ENCODE assay signal across 13 mouse cellular contexts in the genomic region with DNA sequence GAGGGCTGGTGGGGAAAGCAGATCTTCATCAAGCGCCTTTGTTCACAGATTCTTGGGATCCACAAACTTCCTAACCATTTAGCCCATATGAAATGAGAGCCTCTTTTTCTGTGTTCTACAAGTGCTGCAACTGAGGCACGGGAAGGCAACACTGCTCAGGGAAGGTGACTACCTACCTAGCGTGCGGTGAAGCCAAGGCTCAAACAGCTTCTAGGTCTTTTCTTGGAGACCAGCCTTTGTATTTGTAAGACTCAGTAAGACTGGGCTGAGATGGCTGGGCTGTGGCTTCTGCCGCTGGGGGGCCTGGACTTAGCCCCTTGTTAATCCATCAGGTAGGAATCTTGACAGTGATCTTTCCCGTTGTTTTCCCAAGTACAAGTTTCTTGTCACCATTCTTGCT. TPM values are rescaled to one million over a fixed set of nuclear protein-coding genes. Genes with fewer than 3 reads are reported as not detected.
DNase-seq lines count a peak whose midpoint lies in the region; ATAC-seq and TF ChIP-seq lines count a peak whose summit lies in the region.
"Had no signal": no experiment of that assay in that cellular context is flagged by ENCODE, and none has a peak within 500 bp of the region (broad histone marks: within the 10 kb centered on the region; RNA-seq: fewer than 3 reads in every experiment).

No protein-coding gene starts in this region.

- no peak for TF ChIP-seq EP300 in stomach, postnatal 0 days (optimal IDR thresholded peaks at IDR 0.05)

- no peak for DNase-seq in heart, adult 18-20 months
- no peak for DNase-seq in midbrain, embryonic 11.5 days (ENCODE audit: low spot score, missing footprints)
- DNase-seq in stomach, postnatal 0 days (ENCODE audit: low spot score) = peak; percentile 11
- no peak for DNase-seq in spleen, adult 18-20 months
- DNase-seq in c-Kit-positive CD71-positive TER-119-positive erythroid progenitor cells, embryonic 14.5 days (ENCODE audit: low spot score) = no peak
- DNase-seq: cerebellum, adult 9-11 months; thymus, adult 2 months had no signal

- H3K27me3 ChIP-seq in heart, embryonic 13.5 days (replicated peaks) = 0 out of 2 replicates have a peak, but pooled peaks cover 3% of the 10 kb centered on the region
- 0 out of 2 replicates have a peak, but pooled peaks cover 8% of the 10 kb centered on the region for H3K27me3 ChIP-seq in midbrain, embryonic 13.5 days
- no peaks in the 10 kb centered on the region for H3K27me3 ChIP-seq in midbrain, embryonic 11.5 days (ENCODE audit: control insufficient read depth, insufficient read depth, low read length)
- no peaks in the 10 kb centered on the region for H3K27me3 ChIP-seq in intestine, embryonic 16.5 days (replicated peaks; ENCODE audit: control insufficient read depth, insufficient read depth, low read length)
- no peaks in the 10 kb centered on the region for H3K27me3 ChIP-seq in stomach, postnatal 0 days (ENCODE audit: control insufficient read depth, insufficient read depth, low read length)
- H3K27me3 ChIP-seq: limb, embryonic 15.5 days had no signal

- 0 out of 2 replicates have a peak overlapping the region, but pooled peaks have one; percentile 58 for H3K4me3 ChIP-seq in heart, embryonic 13.5 days
- H3K4me3 ChIP-seq in midbrain, embryonic 13.5 days (replicated peaks) = no peak overlapping the region
- H3K4me3 ChIP-seq in midbrain, embryonic 11.5 days (ENCODE audit: low read depth, low read length) = no peak overlapping the region
- peak overlapping the region; percentile 53; the same call in 1 of the 2 replicates for H3K4me3 ChIP-seq in intestine, embryonic 16.5 days (ENCODE audit: low read length)
- H3K4me3 ChIP-seq in stomach, postnatal 0 days (ENCODE audit: low read depth, low read length) = peak overlapping the region; percentile 52; the same call in 1 of the 2 replicates

- no peak overlapping the region for H3K9ac ChIP-seq in heart, embryonic 13.5 days
- no peak overlapping the region for H3K9ac ChIP-seq in midbrain, embryonic 13.5 days (replicated peaks)
- no peak overlapping the region for H3K9ac ChIP-seq in midbrain, embryonic 11.5 days (ENCODE audit: low read length)
- H3K9ac ChIP-seq in intestine, embryonic 16.5 days (ENCODE audit: low read depth, low read length) = no peak overlapping the region; the same call in 1 of the 2 replicates
- no peak overlapping the region for H3K9ac ChIP-seq in stomach, postnatal 0 days (ENCODE audit: low read length)

- peaks cover 24% of the 10 kb centered on the region for H3K4me1 ChIP-seq in heart, embryonic 13.5 days
- peaks cover 18% of the 10 kb centered on the region for H3K4me1 ChIP-seq in midbrain, embryonic 13.5 days (replicated peaks)
- 0 out of 2 replicates have a peak, but pooled peaks cover 2% of the 10 kb centered on the region for H3K4me1 ChIP-seq in midbrain, embryonic 11.5 days (ENCODE audit: control insufficient read depth, insufficient read depth, low read length)
- H3K4me1 ChIP-seq in intestine, embryonic 16.5 days (ENCODE audit: control insufficient read depth, insufficient read depth, low read length) = peaks cover 15% of the 10 kb centered on the region
- no peaks in the 10 kb centered on the region; the same call in 1 of the 2 replicates for H3K4me1 ChIP-seq in stomach, postnatal 0 days (replicated peaks; ENCODE audit: control insufficient read depth, insufficient read depth)

- H3K4me2 ChIP-seq in heart, embryonic 13.5 days = peak overlapping the region; percentile 91; the same call in 1 of the 2 replicates
- peak overlapping the region; percentile 74 for H3K4me2 ChIP-seq in midbrain, embryonic 13.5 days (replicated peaks)
- no peak overlapping the region for H3K4me2 ChIP-seq in midbrain, embryonic 11.5 days
- H3K4me2 ChIP-seq in intestine, embryonic 16.5 days (ENCODE audit: low read depth, low read length) = peak overlapping the region; percentile 84
- peak overlapping the region; percentile 86 for H3K4me2 ChIP-seq in stomach, postnatal 0 days (replicated peaks; ENCODE audit: low read depth)

- ATAC-seq in heart, embryonic 13.5 days (ENCODE audit: extremely low read depth, insufficient number of reproducible peaks, low FRiP score, low TSS enrichment) = no peak
- no peak for ATAC-seq in midbrain, embryonic 13.5 days
- no peak for ATAC-seq in midbrain, embryonic 11.5 days (ENCODE audit: low FRiP score)
- no peak for ATAC-seq in intestine, embryonic 16.5 days
- no peak for ATAC-seq in stomach, postnatal 0 days (ENCODE audit: low FRiP score, low TSS enrichment)

- no peaks in the 10 kb centered on the region for H3K9me3 ChIP-seq in heart, embryonic 13.5 days
- no peaks in the 10 kb centered on the region for H3K9me3 ChIP-seq in midbrain, embryonic 13.5 days
- no peaks in the 10 kb centered on the region for H3K9me3 ChIP-seq in midbrain, embryonic 11.5 days (ENCODE audit: control insufficient read depth, low read length)
- no peaks in the 10 kb centered on the region for H3K9me3 ChIP-seq in intestine, embryonic 16.5 days (ENCODE audit: control insufficient read depth, low read length)
- H3K9me3 ChIP-seq in stomach, postnatal 0 days (ENCODE audit: control insufficient read depth, low read length) = no peaks in the 10 kb centered on the region
- H3K9me3 ChIP-seq: limb, embryonic 15.5 days had no signal

- 89% methylated on average over 6 of the region's 6 CpGs for WGBS in heart, embryonic 13.5 days
- 93% methylated on average over 6 of the region's 6 CpGs for WGBS in midbrain, embryonic 13.5 days
- 88% methylated on average over 6 of the region's 6 CpGs for WGBS in midbrain, embryonic 11.5 days
- 83% methylated on average over 6 of the region's 6 CpGs for WGBS in intestine, embryonic 16.5 days
- WGBS in stomach, postnatal 0 days = 87% methylated on average over 6 of the region's 6 CpGs

- TF ChIP-seq CTCF in stomach, postnatal 0 days (IDR thresholded peaks at IDR 0.05; ENCODE audit: low read depth) = no peak

- H3K27ac ChIP-seq in heart, embryonic 13.5 days (replicated peaks) = no peak overlapping the region
- no peak overlapping the region for H3K27ac ChIP-seq in midbrain, embryonic 13.5 days
- no peak overlapping the region for H3K27ac ChIP-seq in midbrain, embryonic 11.5 days (ENCODE audit: low read depth, low read length)
- H3K27ac ChIP-seq in intestine, embryonic 16.5 days (ENCODE audit: low read length) = no peak overlapping the region
- no peak overlapping the region; the same call in 1 of the 2 replicates for H3K27ac ChIP-seq in stomach, postnatal 0 days (replicated peaks)

- no peaks in the 10 kb centered on the region for H3K36me3 ChIP-seq in heart, embryonic 13.5 days
- no peaks in the 10 kb centered on the region for H3K36me3 ChIP-seq in midbrain, embryonic 13.5 days
- no peaks in the 10 kb centered on the region for H3K36me3 ChIP-seq in midbrain, embryonic 11.5 days (ENCODE audit: control insufficient read depth, insufficient read depth, low read length)
- H3K36me3 ChIP-seq in intestine, embryonic 16.5 days (ENCODE audit: control insufficient read depth, insufficient read depth, low read length) = no peaks in the 10 kb centered on the region
- H3K36me3 ChIP-seq in stomach, postnatal 0 days (ENCODE audit: control insufficient read depth, insufficient read depth, low read length) = no peaks in the 10 kb centered on the region
- H3K36me3 ChIP-seq: limb, embryonic 15.5 days had no signal

RNA-seq across cellular contexts. Expression of a gene that starts 1.2 kb away (rescaled TPM):
- polyA plus RNA-seq in heart, embryonic 13.5 days (2015; fragmentation: Nextera tagmentation; extraction: Ambion mirVana) = 2.6 TPM in 2 replicates
- total RNA-seq in heart, adult 18-20 months (2021) = under 1 TPM; 0.23 to 0.35 TPM
- polyA plus RNA-seq in midbrain, embryonic 13.5 days (2015; fragmentation: Nextera tagmentation; extraction: Ambion mirVana) = 9.9 and 11.2 TPM in 2 replicates
- 1.9 and 2.0 TPM in 2 replicates for polyA plus RNA-seq in midbrain, embryonic 11.5 days (2014; fragmentation: Nextera tagmentation; extraction: Ambion mirVana)
- polyA plus RNA-seq in intestine, embryonic 16.5 days (2015; fragmentation: Nextera tagmentation; extraction: Ambion mirVana) = 7.7 and 9.2 TPM in 2 replicates
- 19.5 and 20.4 TPM in 2 replicates for polyA plus RNA-seq in stomach, postnatal 0 days (2015; fragmentation: Nextera tagmentation; extraction: Ambion mirVana)
- total RNA-seq: monocyte, adult 5-6 weeks had no signal
- polyA plus RNA-seq: C2C12 had no signal

RNA-seq across cellular contexts. Expression of a gene that starts 39.7 kb away (rescaled TPM):
- polyA plus RNA-seq in heart, embryonic 13.5 days (2015; fragmentation: Nextera tagmentation; extraction: Ambion mirVana) = 20.6 and 21.1 TPM in 2 replicates
- 10 to 100 TPM; 13.1 to 17.7 TPM for total RNA-seq in heart, adult 18-20 months (2021)
- polyA plus RNA-seq in midbrain, embryonic 13.5 days (2015; fragmentation: Nextera tagmentation; extraction: Ambion mirVana) = 34.8 and 38.5 TPM in 2 replicates
- polyA plus RNA-seq in midbrain, embryonic 11.5 days (2014; fragmentation: Nextera tagmentation; extraction: Ambion mirVana) = 47.4 and 48.9 TPM in 2 replicates
- 26.6 and 27.4 TPM in 2 replicates for polyA plus RNA-seq in intestine, embryonic 16.5 days (2015; fragmentation: Nextera tagmentation; extraction: Ambion mirVana)
- 18.5 and 20.0 TPM in 2 replicates for polyA plus RNA-seq in stomach, postnatal 0 days (2015; fragmentation: Nextera tagmentation; extraction: Ambion mirVana)

Comparison
In these comparisons a context has a peak if more than half of its experiments do, and no peak if none do; other contexts are left out.
1. H3K4me3 ChIP-seq: peak in heart, embryonic 13.5 days (single experiment), intestine, embryonic 16.5 days (single experiment) and stomach, postnatal 0 days (single experiment); none in midbrain, embryonic 13.5 days (single experiment) and midbrain, embryonic 11.5 days (single experiment).